Mouse (Mus musculus): ENCODE measurements around the gene Ackr3.

GRCm38 (mm10) chr1:90214926-90215325 lies 11.1 kb downstream of the Ackr3 start:
- TF ChIP-seq CTCF (IDR thresholded peaks at IDR 0.05; ENCODE audit: low read depth, low read length), result no peak
- TF ChIP-seq POLR2A (IDR thresholded peaks at IDR 0.05; ENCODE audit: borderline replicate concordance, low read depth, low read length), result no peak
